Mouse (Mus musculus) bone marrow, adult 2 months (tissue): Measurements from ENCODE around the gene Cdkl2.

Experiments
- CTCF ChIP-seq: fragments of 200-500 bp; IDR thresholded peaks from 2 replicates; pipeline ENCODE4 v1.5.1; 2011; ENCODE audit warnings: low read length, control low read depth; ENCODE audit not compliant: control insufficient read depth, insufficient read depth
- POLR2A ChIP-seq: fragments of 200-500 bp; IDR thresholded peaks from 2 replicates; pipeline ENCODE4 v1.6.1; 2011; ENCODE audit warnings: low read depth, mild to moderate bottlenecking, control low read depth, low read length, borderline replicate concordance; ENCODE audit not compliant: control insufficient read depth

DNA sequence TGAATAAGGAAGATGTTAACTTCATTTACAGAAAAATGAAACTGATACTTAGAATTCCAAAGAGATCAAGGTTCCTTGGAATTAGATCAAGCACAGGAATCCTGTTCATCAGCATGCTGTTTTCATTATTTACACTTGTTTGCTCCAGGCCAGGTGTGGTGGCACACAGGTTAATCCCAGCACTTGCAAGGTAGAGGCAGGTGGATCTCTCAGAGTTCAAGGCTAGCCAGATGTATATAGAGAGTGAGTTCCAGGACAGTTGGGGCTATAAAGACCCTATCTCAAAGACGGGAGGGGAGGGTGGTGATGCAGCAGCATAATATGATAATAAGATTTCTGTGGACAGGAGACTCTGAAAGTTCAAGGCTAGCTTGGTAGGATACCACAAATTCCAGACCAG lies 36.7 kb upstream of the Cdkl2 start:
- TF ChIP-seq CTCF: no peak
- no peak for TF ChIP-seq POLR2A
